Mouse (Mus musculus): Measurements from ENCODE around the gene Zbtb17. TPM values are rescaled to one million over a fixed set of nuclear protein-coding genes. Genes with fewer than 3 reads are reported as not detected.

Zbtb17 gene
- polyA plus RNA-seq, 1 experiment, result 1.9 TPM

GRCm38 (mm10) chr4:141433191-141433590, 11.3 kb upstream of the Zbtb17 start:
- no peaks in the 10 kb centered on the region for H3K27me3 ChIP-seq (ENCODE audit: control insufficient read depth)
- TF ChIP-seq GATA1 (IDR thresholded peaks at IDR 0.05; ENCODE audit: low read length), result no peak
- no peak overlapping the region for H3K4me3 ChIP-seq (replicated peaks)

DNA sequence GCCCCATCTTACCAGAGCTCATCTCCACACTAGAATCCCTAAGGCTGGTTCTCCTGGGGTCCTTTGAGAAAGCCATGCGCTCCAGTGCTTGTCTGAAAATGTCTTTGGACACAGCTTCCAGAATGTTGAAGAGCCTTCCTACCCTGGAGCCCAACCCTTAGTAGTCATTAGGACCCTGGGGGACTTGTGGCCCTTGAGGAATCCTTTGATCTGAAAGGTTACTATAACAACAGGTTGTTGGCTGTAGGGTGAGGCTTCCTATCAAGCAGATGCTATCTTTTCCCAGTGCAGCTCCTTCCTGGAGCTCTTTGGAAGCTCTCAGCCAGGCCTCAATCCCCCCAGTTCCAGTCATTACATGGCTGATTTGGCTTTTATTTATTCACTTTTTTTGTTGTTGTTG, 8.5 kb upstream of the Zbtb17 start, which contains the start of gene Srarp:
Gene Srarp, minus strand, starts transcription at position 132 of the 400 bp plus-strand sequence.
- TF ChIP-seq TAL1 (IDR thresholded peaks at IDR 0.05; ENCODE audit: low read length) (no peak), GATA1 (IDR thresholded peaks at IDR 0.05; ENCODE audit: low read length) (no peak)

More at GRCm38 (mm10) chr4:141433191-141433590, 11.3 kb upstream of the Zbtb17 start:
- Histone ChIP-seq H3K4me1 (ENCODE audit: control insufficient read depth) (peaks cover 2% of the 10 kb centered on the region; the same call in 1 of the 2 replicates), H3K9me3 (ENCODE audit: control insufficient read depth, low read length) (no peaks in the 10 kb centered on the region), H3K36me3 (ENCODE audit: control insufficient read depth) (no peaks in the 10 kb centered on the region)

GRCm38 (mm10) chr4:141439083-141439803, 5.2 kb upstream of the Zbtb17 start:
- Histone ChIP-seq H3K9me3 (ENCODE audit: control insufficient read depth, low read length) (no peaks in the 10 kb centered on the region), H3K36me3 (ENCODE audit: control insufficient read depth) (no peaks in the 10 kb centered on the region), H3K4me1 (ENCODE audit: control insufficient read depth) (peaks cover 10% of the 10 kb centered on the region), H3K4me3 (replicated peaks) (no peak overlapping the region), H3K27me3 (ENCODE audit: control insufficient read depth) (no peaks in the 10 kb centered on the region; the same call in 1 of the 2 replicates)
- no peak for TF ChIP-seq GATA1 (IDR thresholded peaks at IDR 0.05; ENCODE audit: low read length)
- TF ChIP-seq TAL1 (IDR thresholded peaks at IDR 0.05; ENCODE audit: low read length), result no peak

More for the DNA sequence above, 8.5 kb upstream of the Zbtb17 start, which contains the start of gene Srarp:
- Histone ChIP-seq H3K27me3 (ENCODE audit: control insufficient read depth) (no peaks in the 10 kb centered on the region), H3K9me3 (ENCODE audit: control insufficient read depth, low read length) (no peaks in the 10 kb centered on the region), H3K4me1 (ENCODE audit: control insufficient read depth) (peaks cover 2% of the 10 kb centered on the region; the same call in 1 of the 2 replicates), H3K36me3 (ENCODE audit: control insufficient read depth) (no peaks in the 10 kb centered on the region), H3K4me3 (replicated peaks) (no peak within 1 kb of the TSS)

DNA sequence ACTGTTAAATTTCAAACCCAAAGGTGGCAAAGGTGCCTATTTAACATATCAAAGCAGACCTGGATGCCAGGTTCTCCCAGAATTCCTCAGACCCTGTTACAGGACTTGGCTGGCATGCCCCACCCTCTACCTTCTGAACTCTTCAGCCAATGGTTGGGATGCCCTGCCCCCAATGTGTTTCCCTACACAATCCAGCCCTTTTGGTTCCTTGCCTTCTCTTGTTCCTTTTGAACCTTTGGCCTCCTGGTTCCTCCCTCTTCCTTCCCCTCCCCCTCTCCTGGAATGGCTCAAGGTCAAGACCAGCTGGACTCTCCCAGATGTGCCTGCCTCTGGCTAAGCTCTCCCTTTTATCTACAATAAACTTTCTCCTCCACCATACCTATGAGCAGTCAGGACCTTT, 3.6 kb upstream of the Zbtb17 start:
- no peak overlapping the region for H3K4me3 ChIP-seq (replicated peaks)
- TF ChIP-seq GATA1 (IDR thresholded peaks at IDR 0.05; ENCODE audit: low read length) (no peak), TAL1 (IDR thresholded peaks at IDR 0.05; ENCODE audit: low read length) (no peak)
- H3K27me3 ChIP-seq (ENCODE audit: control insufficient read depth), result no peaks in the 10 kb centered on the region; the same call in 1 of the 2 replicates
- no peaks in the 10 kb centered on the region for H3K9me3 ChIP-seq (ENCODE audit: control insufficient read depth, low read length)
- H3K4me1 ChIP-seq (ENCODE audit: control insufficient read depth), result peaks cover 21% of the 10 kb centered on the region
- no peaks in the 10 kb centered on the region for H3K36me3 ChIP-seq (ENCODE audit: control insufficient read depth)

DNA sequence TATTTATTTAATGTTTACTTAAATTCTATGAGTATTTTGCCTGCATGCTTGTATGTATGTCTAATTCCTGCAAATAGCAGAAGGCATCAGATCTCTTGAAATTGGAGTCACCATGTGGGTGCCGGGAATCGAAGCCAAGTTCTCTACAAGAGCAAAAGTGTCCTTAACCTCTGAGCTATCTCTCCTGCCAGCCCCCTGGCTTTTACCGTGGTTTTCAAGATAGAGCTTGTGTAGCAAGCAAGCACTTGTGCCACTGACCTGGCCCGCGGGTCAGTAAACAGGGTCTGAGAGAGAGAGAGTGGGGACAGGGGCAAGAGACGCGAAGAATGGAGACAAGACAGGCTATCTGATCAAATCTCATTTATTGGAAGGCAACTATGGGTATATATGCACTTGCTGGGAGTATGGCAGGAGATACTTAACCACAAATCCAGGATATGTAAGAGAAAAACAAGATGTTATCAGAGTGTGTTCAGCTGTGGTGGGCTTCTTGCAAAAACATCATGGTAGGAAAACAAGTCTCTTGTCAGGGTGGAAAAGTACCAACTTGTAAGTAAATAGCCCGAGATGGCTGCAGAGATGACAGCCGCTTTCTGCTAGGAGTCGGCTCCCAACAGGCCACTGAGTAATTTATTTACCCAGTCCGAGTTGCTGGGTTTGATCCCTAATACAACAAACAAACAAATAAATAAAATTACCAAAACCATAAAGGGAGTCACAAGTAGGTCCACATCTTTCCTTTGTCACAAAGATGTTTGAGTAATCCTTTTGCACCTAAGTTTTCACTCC, 619 bp upstream of the Zbtb17 start:
- Histone ChIP-seq H3K36me3 (ENCODE audit: control insufficient read depth) (peaks cover 13% of the 10 kb centered on the region), H3K4me3 (replicated peaks) (peak overlapping the region; percentile 95), H3K9me3 (ENCODE audit: control insufficient read depth, low read length) (no peaks in the 10 kb centered on the region), H3K27me3 (ENCODE audit: control insufficient read depth) (no peaks in the 10 kb centered on the region; the same call in 1 of the 2 replicates), H3K4me1 (ENCODE audit: control insufficient read depth) (peaks cover 27% of the 10 kb centered on the region)
- TF ChIP-seq TAL1 (IDR thresholded peaks at IDR 0.05; ENCODE audit: low read length) (no peak), GATA1 (IDR thresholded peaks at IDR 0.05; ENCODE audit: low read length) (no peak)

DNA sequence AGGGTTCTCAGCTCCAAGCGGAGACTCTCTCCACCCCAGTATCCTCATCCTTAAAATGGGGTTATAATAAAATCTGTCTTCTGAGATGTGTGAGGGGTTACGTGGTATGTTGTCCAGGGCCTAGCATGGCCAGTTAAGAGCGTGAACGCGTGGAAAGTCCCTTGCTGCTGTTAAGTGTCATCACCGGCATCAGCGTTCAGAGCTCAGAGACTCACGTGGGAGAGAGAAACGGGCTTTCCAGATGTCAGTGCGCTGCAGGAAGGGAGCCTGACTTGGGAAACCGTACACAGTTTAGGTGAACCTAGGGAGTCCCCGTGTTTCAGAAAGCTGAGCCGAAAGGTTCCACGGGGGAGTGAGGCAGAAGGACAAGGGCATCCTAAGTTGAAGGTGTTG, 870 bp downstream of the Zbtb17 start:
- Histone ChIP-seq H3K9me3 (ENCODE audit: control insufficient read depth, low read length) (no peaks in the 10 kb centered on the region), H3K4me3 (replicated peaks) (peak overlapping the region; percentile 95), H3K36me3 (ENCODE audit: control insufficient read depth) (peaks cover 24% of the 10 kb centered on the region), H3K27me3 (ENCODE audit: control insufficient read depth) (no peaks in the 10 kb centered on the region; the same call in 1 of the 2 replicates), H3K4me1 (ENCODE audit: control insufficient read depth) (peaks cover 28% of the 10 kb centered on the region)
- TF ChIP-seq TAL1 (IDR thresholded peaks at IDR 0.05; ENCODE audit: low read length) (no peak), GATA1 (IDR thresholded peaks at IDR 0.05; ENCODE audit: low read length) (no peak)

DNA sequence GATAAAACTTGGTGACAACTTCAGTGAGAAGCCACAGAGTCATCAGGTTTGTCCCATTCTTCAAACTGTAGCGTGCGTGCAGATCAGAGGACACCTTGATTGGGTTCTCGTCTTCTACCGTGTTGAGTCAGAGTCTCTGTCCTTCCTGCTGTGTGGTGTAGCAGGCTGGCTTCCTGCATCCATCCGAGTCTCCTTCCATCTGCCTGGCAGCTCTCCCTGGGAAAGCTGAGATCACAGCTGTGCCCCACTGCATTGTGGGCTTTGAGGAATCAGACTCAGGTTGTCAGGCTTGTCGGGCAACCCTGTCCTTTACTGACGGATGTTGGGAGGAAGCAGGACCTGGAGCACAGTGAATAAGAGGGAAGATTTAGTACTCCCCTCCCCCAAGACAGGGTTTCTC, 1.8 kb downstream of the Zbtb17 start:
- Histone ChIP-seq H3K36me3 (ENCODE audit: control insufficient read depth) (peaks cover 24% of the 10 kb centered on the region), H3K9me3 (ENCODE audit: control insufficient read depth, low read length) (no peaks in the 10 kb centered on the region), H3K27me3 (ENCODE audit: control insufficient read depth) (no peaks in the 10 kb centered on the region; the same call in 1 of the 2 replicates), H3K4me3 (replicated peaks) (no peak overlapping the region), H3K4me1 (ENCODE audit: control insufficient read depth) (peaks cover 28% of the 10 kb centered on the region)
- TF ChIP-seq TAL1 (IDR thresholded peaks at IDR 0.05; ENCODE audit: low read length) (no peak), GATA1 (IDR thresholded peaks at IDR 0.05; ENCODE audit: low read length) (no peak)

GRCm38 (mm10) chr4:141451251-141451650, 6.8 kb downstream of the Zbtb17 start:
- no peaks in the 10 kb centered on the region for H3K27me3 ChIP-seq (ENCODE audit: control insufficient read depth)
- H3K9me3 ChIP-seq (ENCODE audit: control insufficient read depth, low read length), result no peaks in the 10 kb centered on the region
- TF ChIP-seq GATA1 (IDR thresholded peaks at IDR 0.05; ENCODE audit: low read length), result no peak
- TF ChIP-seq TAL1 (IDR thresholded peaks at IDR 0.05; ENCODE audit: low read length), result no peak
- H3K4me1 ChIP-seq (ENCODE audit: control insufficient read depth), result peaks cover 4% of the 10 kb centered on the region
- peaks cover 43% of the 10 kb centered on the region for H3K36me3 ChIP-seq (ENCODE audit: control insufficient read depth)
- no peak overlapping the region for H3K4me3 ChIP-seq (replicated peaks)

- H3K36me3 ChIP-seq (ENCODE audit: control insufficient read depth), result peaks cover 41% of the 10 kb centered on the region
- no peak for TF ChIP-seq TAL1 (IDR thresholded peaks at IDR 0.05; ENCODE audit: low read length)
- TF ChIP-seq GATA1 (IDR thresholded peaks at IDR 0.05; ENCODE audit: low read length), result no peak
- no peaks in the 10 kb centered on the region for H3K9me3 ChIP-seq (ENCODE audit: control insufficient read depth, low read length)
- H3K27me3 ChIP-seq (ENCODE audit: control insufficient read depth), result no peaks in the 10 kb centered on the region
- peaks cover 1% of the 10 kb centered on the region; the same call in 1 of the 2 replicates for H3K4me1 ChIP-seq (ENCODE audit: control insufficient read depth)
- no peak overlapping the region for H3K4me3 ChIP-seq (replicated peaks)
These were observed 7.5 kb downstream of the Zbtb17 start for GRCm38 (mm10) chr4:141451916-141452450.
